Mouse (Mus musculus): ENCODE data around the gene Nfkbil1.

GRCm38 (mm10) chr17:35252619-35253292 lies 17.2 kb upstream of the Nfkbil1 start:
- TF ChIP-seq CTCF (IDR thresholded peaks at IDR 0.05; ENCODE audit: low read depth) (no peak), EP300 (IDR thresholded peaks at IDR 0.05; ENCODE audit: low read depth) (no peak)
